Mouse (Mus musculus): Measurements from ENCODE around the gene Dnlz. TPM values are rescaled to one million over a fixed set of nuclear protein-coding genes. Genes with fewer than 3 reads are reported as not detected.

The Dnlz gene
- total and polyA plus RNA-seq, 2 experiments: 10.7 to 16.4 TPM

DNA sequence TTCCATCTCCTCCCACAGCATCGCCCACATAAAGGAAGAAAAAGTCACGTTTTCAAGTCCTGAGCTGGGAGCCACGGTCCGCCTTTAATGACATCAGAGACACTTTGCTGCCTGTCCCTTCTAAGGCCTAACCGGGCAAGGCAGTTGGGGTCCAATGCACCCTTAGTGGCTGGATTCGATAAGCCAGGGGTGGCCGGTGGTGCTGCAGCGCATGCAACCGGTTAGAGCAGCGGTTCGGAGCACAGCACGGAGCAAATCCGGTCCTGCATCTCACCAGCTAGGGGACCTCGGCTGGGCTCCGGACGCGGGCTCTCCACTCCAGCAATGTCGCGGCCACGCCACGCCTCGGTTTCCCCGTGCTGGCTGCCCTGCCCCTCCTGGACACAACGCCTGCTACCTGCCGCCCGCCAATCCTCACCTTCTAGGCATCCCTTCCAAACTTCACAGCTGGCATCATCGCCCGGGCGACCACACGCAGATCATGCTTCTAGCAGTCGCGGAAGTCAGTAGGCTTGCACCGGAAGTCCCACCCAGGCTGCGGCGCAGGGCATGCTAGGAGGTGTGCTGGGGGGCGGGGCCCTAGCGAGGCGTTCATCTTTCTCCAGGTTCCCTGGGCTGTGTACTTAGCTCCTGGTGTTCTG lies 28.3 kb upstream of the Dnlz start, which contains the start of gene Snapc4:
TSS of gene Snapc4 (minus strand) at position 523 of the 641 bp plus-strand sequence.
- WGBS: under 1% methylated on average over 38 of the region's 38 CpGs
- DNase-seq (ENCODE audit: extremely low read depth, low read depth, low spot score): peak; percentile 68
- peaks cover 18% of the 10 kb centered on the region; the same call in 1 of the 2 replicates for H3K36me3 ChIP-seq (ENCODE audit: control insufficient read depth, insufficient read depth, low read length)

GRCm38 (mm10) chr2:26372396-26372795 lies 20.5 kb upstream of the Dnlz start:
- Histone ChIP-seq H3K79me2 (ENCODE audit: control insufficient read depth, insufficient read depth, low read length) (no peaks in the 10 kb centered on the region), H3K27ac (replicated peaks; ENCODE audit: insufficient read depth, low read depth, low read length) (no peak overlapping the region), H3K4me1 (ENCODE audit: control insufficient read depth, insufficient read depth, low read length) (no peaks in the 10 kb centered on the region), H3K27me3 (ENCODE audit: control insufficient read depth, insufficient read depth, low read length) (no peaks in the 10 kb centered on the region), H3K9ac (ENCODE audit: low read depth, low read length) (no peak overlapping the region), H3K4me3 (ENCODE audit: insufficient read depth, low read depth, low read length) (no peak overlapping the region), H3K36me3 (ENCODE audit: control insufficient read depth, insufficient read depth, low read length) (peaks cover 33% of the 10 kb centered on the region)
- TF ChIP-seq CTCF (IDR thresholded peaks at IDR 0.05; ENCODE audit: low read depth, low read length) (no peak), POLR2A (IDR thresholded peaks at IDR 0.05; ENCODE audit: extremely low read depth, insufficient read depth, low read length) (no peak)
- 95% methylated on average over 8 of the region's 8 CpGs for WGBS
- no peak for DNase-seq (ENCODE audit: extremely low read depth, low read depth, low spot score)

More for the DNA sequence above, 28.3 kb upstream of the Dnlz start, which contains the start of gene Snapc4:
- Histone ChIP-seq H3K9ac (ENCODE audit: low read depth, low read length) (peak within 1 kb of the TSS; percentile 79), H3K79me2 (ENCODE audit: control insufficient read depth, insufficient read depth, low read length) (no peaks in the 10 kb centered on the region), H3K4me1 (ENCODE audit: control insufficient read depth, insufficient read depth, low read length) (peaks cover 2% of the 10 kb centered on the region; the same call in 1 of the 2 replicates), H3K4me3 (ENCODE audit: insufficient read depth, low read depth, low read length) (peak within 1 kb of the TSS; percentile 72), H3K27me3 (ENCODE audit: control insufficient read depth, insufficient read depth, low read length) (no peaks in the 10 kb centered on the region), H3K27ac (replicated peaks; ENCODE audit: insufficient read depth, low read depth, low read length) (no peak within 1 kb of the TSS)
- TF ChIP-seq POLR2A (IDR thresholded peaks at IDR 0.05; ENCODE audit: extremely low read depth, insufficient read depth, low read length): 0 out of 2 replicates have a peak, but pooled peaks have one; percentile 7
- TF ChIP-seq CTCF (IDR thresholded peaks at IDR 0.05; ENCODE audit: low read depth, low read length): no peak

DNA sequence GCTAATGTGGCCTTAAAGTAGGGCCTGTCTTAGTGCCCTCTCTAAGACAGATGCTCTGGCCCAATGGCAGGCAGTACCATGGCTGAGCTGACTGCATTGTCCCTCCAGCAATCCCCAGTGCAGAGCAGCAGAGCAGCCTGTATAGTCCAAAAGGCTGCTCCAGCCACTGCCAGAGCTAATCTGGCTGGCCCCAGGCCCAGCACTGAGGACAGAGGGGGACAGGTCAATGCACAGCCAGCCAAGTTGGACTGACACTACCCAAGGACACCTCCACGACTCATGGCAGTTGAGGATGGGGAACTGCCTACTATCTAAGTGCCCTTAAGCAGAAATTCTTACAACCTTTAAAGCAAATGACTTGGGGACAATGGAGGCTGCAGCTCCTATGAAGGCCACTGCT lies 16.7 kb upstream of the Dnlz start:
- Histone ChIP-seq H3K4me1 (ENCODE audit: control insufficient read depth, insufficient read depth, low read length) (no peaks in the 10 kb centered on the region), H3K9ac (ENCODE audit: low read depth, low read length) (no peak overlapping the region), H3K4me3 (ENCODE audit: insufficient read depth, low read depth, low read length) (no peak overlapping the region), H3K27ac (replicated peaks; ENCODE audit: insufficient read depth, low read depth, low read length) (no peak overlapping the region), H3K36me3 (ENCODE audit: control insufficient read depth, insufficient read depth, low read length) (peaks cover 21% of the 10 kb centered on the region), H3K27me3 (ENCODE audit: control insufficient read depth, insufficient read depth, low read length) (no peaks in the 10 kb centered on the region), H3K79me2 (ENCODE audit: control insufficient read depth, insufficient read depth, low read length) (no peaks in the 10 kb centered on the region)
- no peak for TF ChIP-seq POLR2A (IDR thresholded peaks at IDR 0.05; ENCODE audit: extremely low read depth, insufficient read depth, low read length)
- no peak for TF ChIP-seq CTCF (IDR thresholded peaks at IDR 0.05; ENCODE audit: low read depth, low read length)
- WGBS: 14% methylated on average over 1 of the region's 1 CpGs
- DNase-seq (ENCODE audit: extremely low read depth, low read depth, low spot score): no peak

DNA sequence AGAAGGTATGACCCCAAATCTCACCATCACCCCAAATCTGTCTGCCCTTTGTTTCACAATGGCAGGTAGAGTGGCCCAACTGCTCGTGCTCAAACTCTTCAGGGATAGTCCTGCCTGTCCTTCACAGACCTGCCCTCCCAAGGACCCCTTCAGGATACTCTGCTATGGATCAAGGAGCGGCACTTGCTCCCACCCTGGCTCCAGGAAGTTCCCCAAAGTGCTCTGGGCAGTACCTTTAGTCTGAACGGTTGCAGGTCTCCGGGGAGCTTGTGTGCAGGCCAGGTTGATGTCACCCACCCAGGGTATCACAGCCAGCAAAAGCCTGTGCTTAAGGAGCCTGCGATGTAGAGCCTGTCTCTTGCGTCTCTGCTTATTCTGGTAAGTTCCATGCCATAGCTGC lies 16.0 kb upstream of the Dnlz start:
- WGBS: 98% methylated on average over 6 of the region's 6 CpGs
- no peaks in the 10 kb centered on the region for H3K4me1 ChIP-seq (ENCODE audit: control insufficient read depth, insufficient read depth, low read length)
- DNase-seq (ENCODE audit: extremely low read depth, low read depth, low spot score): no peak
- no peaks in the 10 kb centered on the region for H3K27me3 ChIP-seq (ENCODE audit: control insufficient read depth, insufficient read depth, low read length)
- TF ChIP-seq CTCF (IDR thresholded peaks at IDR 0.05; ENCODE audit: low read depth, low read length) (no peak), POLR2A (IDR thresholded peaks at IDR 0.05; ENCODE audit: extremely low read depth, insufficient read depth, low read length) (no peak)
- no peaks in the 10 kb centered on the region for H3K79me2 ChIP-seq (ENCODE audit: control insufficient read depth, insufficient read depth, low read length)
- no peak overlapping the region for H3K27ac ChIP-seq (replicated peaks; ENCODE audit: insufficient read depth, low read depth, low read length)
- peaks cover 17% of the 10 kb centered on the region for H3K36me3 ChIP-seq (ENCODE audit: control insufficient read depth, insufficient read depth, low read length)
- no peak overlapping the region for H3K9ac ChIP-seq (ENCODE audit: low read depth, low read length)
- H3K4me3 ChIP-seq (ENCODE audit: insufficient read depth, low read depth, low read length): no peak overlapping the region

DNA sequence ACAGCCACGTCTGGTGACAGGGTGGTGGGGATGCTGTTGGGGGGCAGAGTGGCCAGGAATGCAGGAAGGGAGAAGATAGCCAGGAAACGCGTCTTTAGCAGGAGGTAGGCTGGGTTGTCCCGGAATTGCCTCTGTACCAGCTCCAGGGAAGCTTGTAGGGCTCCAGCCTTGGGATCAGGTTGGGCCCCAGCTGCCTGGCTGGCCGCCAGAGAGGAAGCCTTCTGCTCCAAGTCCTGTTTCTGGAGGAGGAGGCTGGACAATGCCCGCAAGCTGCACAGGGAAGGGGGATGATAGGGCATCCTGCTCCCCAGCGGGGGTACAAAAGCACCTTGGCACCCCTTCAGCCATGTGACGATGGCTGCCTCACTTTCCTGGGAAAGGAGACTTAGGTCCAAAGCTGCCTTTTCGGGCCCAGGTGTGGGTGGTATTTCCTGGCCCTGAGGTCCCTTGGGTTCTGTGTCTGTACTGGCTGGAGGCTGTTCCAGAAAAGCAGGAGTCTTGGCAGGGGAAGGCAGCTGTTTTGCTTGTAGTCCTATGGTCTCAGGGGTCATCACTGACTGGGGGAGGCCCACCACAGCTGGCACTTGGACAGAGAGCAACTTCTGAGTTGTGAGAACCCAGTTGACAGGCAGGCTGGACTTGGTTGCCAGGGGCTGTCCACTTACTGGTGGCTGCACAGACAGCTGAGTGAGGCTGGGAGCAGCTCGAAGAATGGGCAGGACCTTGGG lies 13.0 kb upstream of the Dnlz start:
- 65% methylated on average over 10 of the region's 10 CpGs for WGBS

More for the DNA sequence above, 13.0 kb upstream of the Dnlz start:
- no peak overlapping the region for H3K27ac ChIP-seq (replicated peaks; ENCODE audit: insufficient read depth, low read depth, low read length)
- no peak for DNase-seq (ENCODE audit: extremely low read depth, low read depth, low spot score)
- H3K27me3 ChIP-seq (ENCODE audit: control insufficient read depth, insufficient read depth, low read length): no peaks in the 10 kb centered on the region
- no peak for TF ChIP-seq POLR2A (IDR thresholded peaks at IDR 0.05; ENCODE audit: extremely low read depth, insufficient read depth, low read length)
- TF ChIP-seq CTCF (IDR thresholded peaks at IDR 0.05; ENCODE audit: low read depth, low read length): no peak
- peaks cover 8% of the 10 kb centered on the region; the same call in 1 of the 2 replicates for H3K36me3 ChIP-seq (ENCODE audit: control insufficient read depth, insufficient read depth, low read length)
- H3K79me2 ChIP-seq (ENCODE audit: control insufficient read depth, insufficient read depth, low read length): no peaks in the 10 kb centered on the region
- no peaks in the 10 kb centered on the region for H3K4me1 ChIP-seq (ENCODE audit: control insufficient read depth, insufficient read depth, low read length)
- H3K4me3 ChIP-seq (ENCODE audit: insufficient read depth, low read depth, low read length): no peak overlapping the region
- no peak overlapping the region for H3K9ac ChIP-seq (ENCODE audit: low read depth, low read length)
